Mouse (Mus musculus) limb, embryonic 10.5 days (tissue): ENCODE measurements around the gene Zmynd15. TPM values are rescaled to one million over a fixed set of nuclear protein-coding genes. Genes with fewer than 3 reads are reported as not detected.
A peak's percentile ranks its signal among the peaks of the same experiment; 100 is the strongest.

Source experiments
- DNase-seq: peaks from one replicate; pipeline ENCODE4 v3.0.0-alpha.2; 2017; ENCODE audit warnings: low spot score
- H3K27ac ChIP-seq: fragments of 300-500 bp; sonication (generic); 2 replicates; pipeline ENCODE4 v1.5.1; 2016; ENCODE audit warnings: mild to moderate bottlenecking
- H3K27me3 ChIP-seq: fragments of 300-500 bp; sonication (generic); 2 replicates; pipeline ENCODE4 v1.6.1; 2016; ENCODE audit warnings: low read depth, mild to moderate bottlenecking; ENCODE audit not compliant: poor library complexity, severe bottlenecking
- H3K36me3 ChIP-seq: fragments of 300-500 bp; sonication (generic); 2 replicates; pipeline ENCODE4 v1.6.1; 2016; ENCODE audit warnings: mild to moderate bottlenecking, moderate library complexity
- H3K4me1 ChIP-seq: fragments of 300-500 bp; sonication (generic); 2 replicates; pipeline ENCODE4 v1.6.1; 2016
- H3K4me3 ChIP-seq: fragments of 300-500 bp; sonication (generic); 2 replicates; pipeline ENCODE4 v1.5.1; 2016; ENCODE audit warnings: mild to moderate bottlenecking, moderate library complexity
- H3K9me3 ChIP-seq: fragments of 300-500 bp; sonication (generic); replicated peaks from 2 replicates; pipeline ENCODE4 v1.6.1; 2016; ENCODE audit warnings: mild to moderate bottlenecking
- WGBS: fragments of 180-500 bp; shearing (Covaris S2); methylation state at CpG from one replicate; pipeline ENCODE4 v1.1.7; 2016; 5-methylcytosine and 5-hydroxymethylcytosine counted together
- polyA plus RNA-seq: library from polyadenylated mRNA; unstranded; fragments of >200 nt; fragmentation: Nextera tagmentation; extraction: Ambion mirVana; gene quantifications from 2 replicates; pipeline ENCODE4 v1.2.1, GENCODE M21; 2016

Gene Zmynd15
- polyA plus RNA-seq, 1 experiment from 2014 or later = 0.09 TPM

- Histone ChIP-seq H3K9me3 (no peaks in the 10 kb centered on the region), H3K4me1 (no peaks in the 10 kb centered on the region), H3K27ac (no peak overlapping the region), H3K27me3 (no peaks in the 10 kb centered on the region), H3K36me3 (no peaks in the 10 kb centered on the region), H3K4me3 (no peak overlapping the region)
- WGBS = 90% methylated on average over 6 of the region's 6 CpGs
- DNase-seq = no peak
Observed at GRCm38 (mm10) chr11:70489684-70490083, 30.5 kb downstream of the Zmynd15 start.

GRCm38 (mm10) chr11:70499566-70500475 is 40.6 kb downstream of the Zmynd15 start:
- no peak for DNase-seq
- WGBS = 82% methylated on average over 14 of the region's 14 CpGs
- H3K27ac ChIP-seq = no peak overlapping the region
- no peaks in the 10 kb centered on the region for H3K36me3 ChIP-seq
- no peaks in the 10 kb centered on the region for H3K9me3 ChIP-seq
- H3K4me1 ChIP-seq = no peaks in the 10 kb centered on the region
- H3K27me3 ChIP-seq = peaks cover 2% of the 10 kb centered on the region
- H3K4me3 ChIP-seq = no peak overlapping the region

GRCm38 (mm10) chr11:70500476-70500812 is 41.2 kb downstream of the Zmynd15 start:
- Histone ChIP-seq H3K36me3 (no peaks in the 10 kb centered on the region), H3K4me1 (no peaks in the 10 kb centered on the region), H3K9me3 (no peaks in the 10 kb centered on the region), H3K27ac (no peak overlapping the region), H3K4me3 (no peak overlapping the region), H3K27me3 (peaks cover 8% of the 10 kb centered on the region)
- DNase-seq = no peak
- 88% methylated on average over 1 of the region's 1 CpGs for WGBS

- Histone ChIP-seq H3K4me1 (no peaks in the 10 kb centered on the region), H3K27me3 (peaks cover 12% of the 10 kb centered on the region), H3K27ac (no peak overlapping the region), H3K4me3 (no peak overlapping the region), H3K36me3 (no peaks in the 10 kb centered on the region), H3K9me3 (no peaks in the 10 kb centered on the region)
- 84% methylated on average over 3 of the region's 3 CpGs for WGBS
- no peak for DNase-seq
Observed at GRCm38 (mm10) chr11:70502018-70502417, 42.8 kb downstream of the Zmynd15 start.

GRCm38 (mm10) chr11:70504970-70505369 is 45.7 kb downstream of the Zmynd15 start, which contains the start of gene Tm4sf5:
TSS of gene Tm4sf5 (plus strand) at chr11:70505244.
- Histone ChIP-seq H3K4me1 (peaks cover 5% of the 10 kb centered on the region), H3K36me3 (no peaks in the 10 kb centered on the region), H3K9me3 (no peaks in the 10 kb centered on the region), H3K4me3 (no peak within 1 kb of the TSS), H3K27ac (no peak within 1 kb of the TSS), H3K27me3 (peaks cover 30% of the 10 kb centered on the region)
- no peak for DNase-seq
- WGBS = 80% methylated on average over 9 of the region's 9 CpGs

GRCm38 (mm10) chr11:70506385-70506784 is 47.2 kb downstream of the Zmynd15 start:
- no peaks in the 10 kb centered on the region for H3K9me3 ChIP-seq
- peaks cover 16% of the 10 kb centered on the region for H3K4me1 ChIP-seq
- no peaks in the 10 kb centered on the region for H3K36me3 ChIP-seq
- 38% methylated on average over 4 of the region's 4 CpGs for WGBS
- DNase-seq = peak; percentile 63
- H3K27ac ChIP-seq = no peak overlapping the region
- peaks cover 35% of the 10 kb centered on the region for H3K27me3 ChIP-seq
- no peak overlapping the region for H3K4me3 ChIP-seq

GRCm38 (mm10) chr11:70506962-70507515 is 47.8 kb downstream of the Zmynd15 start:
- DNase-seq = no peak
- peaks cover 35% of the 10 kb centered on the region for H3K27me3 ChIP-seq
- no peaks in the 10 kb centered on the region for H3K9me3 ChIP-seq
- H3K27ac ChIP-seq = no peak overlapping the region
- WGBS = 77% methylated on average over 7 of the region's 7 CpGs
- no peaks in the 10 kb centered on the region for H3K36me3 ChIP-seq
- H3K4me1 ChIP-seq = peaks cover 17% of the 10 kb centered on the region
- H3K4me3 ChIP-seq = no peak overlapping the region

GRCm38 (mm10) chr11:70509753-70510564 is 50.7 kb downstream of the Zmynd15 start:
- Histone ChIP-seq H3K4me3 (peak overlapping the region; percentile 19), H3K27ac (no peak overlapping the region), H3K27me3 (peaks cover 32% of the 10 kb centered on the region), H3K36me3 (no peaks in the 10 kb centered on the region), H3K9me3 (no peaks in the 10 kb centered on the region), H3K4me1 (peaks cover 17% of the 10 kb centered on the region)
- DNase-seq = peak; percentile 62
- 12% methylated on average over 19 of the region's 19 CpGs for WGBS

GRCm38 (mm10) chr11:70511242-70511641 is 52.0 kb downstream of the Zmynd15 start:
- Histone ChIP-seq H3K27me3 (peaks cover 23% of the 10 kb centered on the region), H3K4me3 (no peak overlapping the region), H3K9me3 (no peaks in the 10 kb centered on the region), H3K4me1 (peaks cover 17% of the 10 kb centered on the region), H3K27ac (no peak overlapping the region), H3K36me3 (no peaks in the 10 kb centered on the region)
- DNase-seq = no peak
- 72% methylated on average over 2 of the region's 2 CpGs for WGBS

GRCm38 (mm10) chr11:70511825-70512224 is 52.6 kb downstream of the Zmynd15 start:
- Histone ChIP-seq H3K27ac (no peak overlapping the region), H3K36me3 (no peaks in the 10 kb centered on the region), H3K4me1 (peaks cover 17% of the 10 kb centered on the region), H3K9me3 (no peaks in the 10 kb centered on the region), H3K4me3 (no peak overlapping the region), H3K27me3 (peaks cover 23% of the 10 kb centered on the region)
- DNase-seq = no peak
- 92% methylated on average over 7 of the region's 7 CpGs for WGBS

GRCm38 (mm10) chr11:70512709-70513342 is 53.6 kb downstream of the Zmynd15 start:
- DNase-seq = no peak
- whole genome bisulfite sequencing = 85% methylated on average over 7 of the region's 7 CpGs
- Histone ChIP-seq H3K9me3 (no peaks in the 10 kb centered on the region), H3K4me1 (peaks cover 17% of the 10 kb centered on the region), H3K36me3 (no peaks in the 10 kb centered on the region), H3K27me3 (peaks cover 19% of the 10 kb centered on the region), H3K27ac (no peak overlapping the region), H3K4me3 (no peak overlapping the region)

GRCm38 (mm10) chr11:70513520-70513919 is 54.3 kb downstream of the Zmynd15 start:
- Histone ChIP-seq H3K9me3 (no peaks in the 10 kb centered on the region), H3K4me3 (no peak overlapping the region), H3K27ac (no peak overlapping the region), H3K36me3 (no peaks in the 10 kb centered on the region), H3K27me3 (peaks cover 17% of the 10 kb centered on the region; the same call in 1 of the 2 replicates), H3K4me1 (peaks cover 17% of the 10 kb centered on the region)
- no peak for DNase-seq
- 69% methylated on average over 11 of the region's 11 CpGs for WGBS
